In the genomic region with DNA sequence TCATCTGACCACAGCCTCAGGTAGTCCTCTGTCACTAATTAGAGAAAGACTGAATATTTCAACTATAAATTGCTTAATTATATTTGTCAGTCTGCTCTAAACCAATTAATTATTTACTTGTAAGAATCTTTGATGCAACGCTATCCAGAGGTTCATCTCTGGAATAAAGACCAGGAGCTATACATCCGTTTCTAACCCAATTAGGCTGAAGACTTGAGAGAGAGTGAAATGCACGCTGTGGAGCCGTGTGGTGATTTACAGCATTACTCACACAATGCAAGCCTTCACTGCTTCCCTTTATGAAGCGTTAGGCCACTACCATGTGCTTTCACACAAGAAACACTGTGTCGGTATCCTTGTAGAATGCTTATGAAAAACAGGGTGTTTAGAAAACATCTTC, we compare ENCODE assay signal across 22 mouse cellular contexts.
DNase-seq lines count a peak whose midpoint lies in the region; ATAC-seq lines count a peak whose summit lies in the region.
"Had no signal": no experiment of that assay in that cellular context is flagged by ENCODE, and none has a peak within 500 bp of the region (broad histone marks: within the 10 kb centered on the region; RNA-seq: fewer than 3 reads in every experiment).

No protein-coding gene starts in this region.

- no peak overlapping the region for H3K9ac ChIP-seq in neural tube, embryonic 12.5 days
- H3K9ac ChIP-seq in neural tube, embryonic 15.5 days (replicated peaks), result no peak overlapping the region
- H3K9ac ChIP-seq in forebrain, embryonic 13.5 days, result no peak overlapping the region
- H3K9ac ChIP-seq in midbrain, embryonic 15.5 days, result no peak overlapping the region
- H3K9ac ChIP-seq in intestine, embryonic 15.5 days, result no peak overlapping the region
- H3K9ac ChIP-seq: embryonic facial prominence, embryonic 15.5 days; hindbrain, embryonic 14.5 days; limb, embryonic 12.5 days; liver, postnatal 0 days had no signal

- no peaks in the 10 kb centered on the region; the same call in 1 of the 2 replicates for H3K4me1 ChIP-seq in neural tube, embryonic 12.5 days
- 0 out of 2 replicates have a peak, but pooled peaks cover 6% of the 10 kb centered on the region for H3K4me1 ChIP-seq in neural tube, embryonic 15.5 days
- peaks cover 12% of the 10 kb centered on the region; the same call in 1 of the 2 replicates for H3K4me1 ChIP-seq in forebrain, embryonic 13.5 days
- H3K4me1 ChIP-seq in midbrain, embryonic 15.5 days, result no peaks in the 10 kb centered on the region
- no peaks in the 10 kb centered on the region for H3K4me1 ChIP-seq in intestine, embryonic 15.5 days (replicated peaks)
- H3K4me1 ChIP-seq: embryonic facial prominence, embryonic 15.5 days had no signal

- no peaks in the 10 kb centered on the region for H3K36me3 ChIP-seq in neural tube, embryonic 12.5 days
- no peaks in the 10 kb centered on the region for H3K36me3 ChIP-seq in neural tube, embryonic 15.5 days
- H3K36me3 ChIP-seq in forebrain, embryonic 13.5 days (ENCODE audit: poor library complexity, severe bottlenecking), result no peaks in the 10 kb centered on the region
- H3K36me3 ChIP-seq in midbrain, embryonic 15.5 days (replicated peaks), result no peaks in the 10 kb centered on the region
- H3K36me3 ChIP-seq in intestine, embryonic 15.5 days, result no peaks in the 10 kb centered on the region
- H3K36me3 ChIP-seq: embryonic facial prominence, embryonic 15.5 days had no signal

- no peak overlapping the region for H3K27ac ChIP-seq in neural tube, embryonic 12.5 days
- no peak overlapping the region for H3K27ac ChIP-seq in neural tube, embryonic 15.5 days (replicated peaks)
- H3K27ac ChIP-seq in forebrain, embryonic 13.5 days, result no peak overlapping the region
- H3K27ac ChIP-seq in midbrain, embryonic 15.5 days, result peak overlapping the region; percentile 71
- H3K27ac ChIP-seq in intestine, embryonic 15.5 days, result no peak overlapping the region
- H3K27ac ChIP-seq: embryonic facial prominence, embryonic 15.5 days; hindbrain, embryonic 14.5 days; limb, embryonic 12.5 days; macrophage had no signal

- H3K4me3 ChIP-seq in neural tube, embryonic 12.5 days, result no peak overlapping the region
- no peak overlapping the region for H3K4me3 ChIP-seq in neural tube, embryonic 15.5 days (replicated peaks)
- H3K4me3 ChIP-seq in forebrain, embryonic 13.5 days, result no peak overlapping the region
- H3K4me3 ChIP-seq in midbrain, embryonic 15.5 days, result no peak overlapping the region
- no peak overlapping the region for H3K4me3 ChIP-seq in intestine, embryonic 15.5 days (replicated peaks)
- H3K4me3 ChIP-seq: embryonic facial prominence, embryonic 15.5 days; limb, embryonic 12.5 days had no signal

- H3K9me3 ChIP-seq in neural tube, embryonic 12.5 days, result no peaks in the 10 kb centered on the region
- H3K9me3 ChIP-seq in neural tube, embryonic 15.5 days (replicated peaks), result no peaks in the 10 kb centered on the region
- H3K9me3 ChIP-seq in forebrain, embryonic 13.5 days (replicated peaks), result no peaks in the 10 kb centered on the region
- H3K9me3 ChIP-seq in midbrain, embryonic 15.5 days, result no peaks in the 10 kb centered on the region
- no peaks in the 10 kb centered on the region for H3K9me3 ChIP-seq in intestine, embryonic 15.5 days
- H3K9me3 ChIP-seq: embryonic facial prominence, embryonic 15.5 days; limb, embryonic 12.5 days had no signal

- ATAC-seq in neural tube, embryonic 12.5 days (ENCODE audit: low FRiP score, low read depth), result peak; percentile 61; the same call in 1 of the 2 replicates
- no peak; the same call in 1 of the 2 replicates for ATAC-seq in neural tube, embryonic 15.5 days (ENCODE audit: low FRiP score)
- ATAC-seq in forebrain, embryonic 13.5 days, result peak; percentile 69; the same call in 1 of the 2 replicates
- peak; percentile 90 for ATAC-seq in midbrain, embryonic 15.5 days (replicated peaks)
- ATAC-seq in intestine, embryonic 15.5 days, result no peak
- ATAC-seq: liver, postnatal 0 days; lung, postnatal 0 days had no signal

- no peak overlapping the region for H3K4me2 ChIP-seq in neural tube, embryonic 12.5 days (replicated peaks)
- no peak overlapping the region for H3K4me2 ChIP-seq in neural tube, embryonic 15.5 days
- H3K4me2 ChIP-seq in forebrain, embryonic 13.5 days, result no peak overlapping the region
- no peak overlapping the region for H3K4me2 ChIP-seq in midbrain, embryonic 15.5 days
- no peak overlapping the region for H3K4me2 ChIP-seq in intestine, embryonic 15.5 days (replicated peaks)
- H3K4me2 ChIP-seq: embryonic facial prominence, embryonic 15.5 days; hindbrain, embryonic 14.5 days; limb, embryonic 12.5 days; liver, embryonic 11.5 days had no signal

- H3K27me3 ChIP-seq in neural tube, embryonic 12.5 days (replicated peaks), result no peaks in the 10 kb centered on the region
- no peaks in the 10 kb centered on the region for H3K27me3 ChIP-seq in neural tube, embryonic 15.5 days (replicated peaks)
- no peaks in the 10 kb centered on the region for H3K27me3 ChIP-seq in forebrain, embryonic 13.5 days
- H3K27me3 ChIP-seq in midbrain, embryonic 15.5 days (replicated peaks), result no peaks in the 10 kb centered on the region
- no peaks in the 10 kb centered on the region for H3K27me3 ChIP-seq in intestine, embryonic 15.5 days (replicated peaks)
- H3K27me3 ChIP-seq: embryonic facial prominence, embryonic 15.5 days; limb, embryonic 12.5 days had no signal

- WGBS in neural tube, embryonic 12.5 days, result 33% methylated on average over 6 of the region's 6 CpGs
- WGBS in neural tube, embryonic 15.5 days, result 13% methylated on average over 6 of the region's 6 CpGs
- WGBS in forebrain, embryonic 13.5 days, result 28% methylated on average over 6 of the region's 6 CpGs
- 33% methylated on average over 6 of the region's 6 CpGs for WGBS in midbrain, embryonic 15.5 days
- 79% methylated on average over 6 of the region's 6 CpGs for WGBS in intestine, embryonic 15.5 days

- no peak for DNase-seq in right cerebral cortex, postnatal 4 days
- no peak for DNase-seq in cerebellum, postnatal 4 days (ENCODE audit: low spot score in 2 of 2)
- DNase-seq: adrenal gland, postnatal 14 days; cerebellum, adult 8-10 months; cerebellum, postnatal 36 days; gastrocnemius, postnatal 36 days; heart, postnatal 36 days; kidney, adult 9 months; kidney, postnatal 25 days; layer of hippocampus, postnatal 36 days; liver, postnatal 0 days had no signal

Comparison
In these comparisons a context has a peak if more than half of its experiments do, and no peak if none do; other contexts are left out.
1. ATAC-seq: peak in neural tube, embryonic 12.5 days (single experiment), forebrain, embryonic 13.5 days (single experiment) and midbrain, embryonic 15.5 days (single experiment); none in neural tube, embryonic 15.5 days (single experiment) and intestine, embryonic 15.5 days (single experiment).